Mouse (Mus musculus): ENCODE results near the gene Ccdc88b.

The Ccdc88b gene

DNA sequence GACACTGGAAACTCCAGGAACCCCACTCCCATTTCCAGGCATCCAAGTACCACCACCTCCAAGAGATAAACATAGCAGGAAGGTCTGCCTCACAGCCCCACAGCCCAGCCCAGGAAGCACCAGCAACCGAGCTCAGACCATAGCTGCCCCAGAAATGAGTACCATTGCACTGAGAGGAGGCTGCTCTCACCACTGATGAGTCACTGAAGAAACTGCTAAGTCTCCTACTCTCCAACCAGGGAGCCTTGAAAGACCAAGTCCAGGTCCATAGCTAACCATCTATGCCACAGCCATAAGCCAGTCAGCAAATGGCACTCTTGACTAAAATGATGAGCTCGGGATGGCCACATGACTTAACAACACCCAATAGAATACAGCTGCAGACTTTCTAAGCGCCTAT lies 31.4 kb downstream of the Ccdc88b start:
- DNase-seq (ENCODE audit: low spot score), result no peak

DNA sequence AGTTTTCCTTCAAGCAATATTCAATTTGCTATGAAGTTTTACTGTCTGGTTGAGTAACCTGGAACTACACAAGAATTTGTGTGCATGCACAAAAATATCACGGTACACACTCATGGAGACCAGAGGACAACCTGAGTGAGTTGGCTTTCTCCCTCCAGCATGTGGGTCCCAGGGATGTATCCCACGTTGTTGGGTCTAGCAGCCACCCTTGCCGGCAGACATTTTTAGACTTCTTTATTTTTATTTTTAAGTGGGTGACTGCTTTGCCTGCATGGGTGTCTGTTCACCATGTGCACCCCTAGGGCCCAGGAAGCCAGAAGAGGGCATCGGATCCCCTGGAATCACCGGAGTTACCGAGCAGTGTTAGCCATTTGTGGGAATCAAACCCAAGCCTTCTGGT lies 32.6 kb downstream of the Ccdc88b start:
- DNase-seq (ENCODE audit: low spot score), result no peak

DNA sequence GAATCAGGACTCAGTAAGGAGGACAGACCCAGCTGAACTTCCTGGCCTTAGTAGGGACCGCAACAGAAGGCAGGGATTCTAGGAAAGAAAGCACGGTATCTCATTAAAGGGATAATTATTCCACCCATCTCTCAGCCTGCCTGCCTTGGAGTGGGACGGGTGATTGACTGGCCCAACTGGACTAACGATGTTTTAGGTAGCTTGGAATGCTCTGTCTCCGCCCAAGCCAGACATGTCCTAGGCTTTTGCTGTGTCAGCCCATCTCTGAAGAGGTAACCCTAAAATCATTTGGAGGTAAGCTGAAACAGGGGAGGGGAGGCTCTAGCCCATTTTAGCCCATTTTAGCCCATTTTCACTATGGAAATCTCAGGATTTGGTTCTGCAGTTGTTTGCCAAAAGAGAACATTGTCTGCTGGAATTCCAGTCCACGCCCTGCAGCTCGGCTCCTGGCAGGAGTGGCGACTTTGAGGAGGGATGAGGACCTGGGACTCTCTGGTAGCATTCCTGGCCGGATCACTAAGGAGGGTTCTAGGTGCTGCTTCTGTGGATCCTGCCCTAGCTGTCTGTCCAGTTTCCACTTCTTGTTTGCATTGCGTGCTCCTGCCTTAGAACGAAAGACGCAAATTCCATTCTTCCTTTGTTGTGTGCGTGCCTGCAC lies 37.3 kb downstream of the Ccdc88b start:
- no peak for DNase-seq (ENCODE audit: low spot score)

DNA sequence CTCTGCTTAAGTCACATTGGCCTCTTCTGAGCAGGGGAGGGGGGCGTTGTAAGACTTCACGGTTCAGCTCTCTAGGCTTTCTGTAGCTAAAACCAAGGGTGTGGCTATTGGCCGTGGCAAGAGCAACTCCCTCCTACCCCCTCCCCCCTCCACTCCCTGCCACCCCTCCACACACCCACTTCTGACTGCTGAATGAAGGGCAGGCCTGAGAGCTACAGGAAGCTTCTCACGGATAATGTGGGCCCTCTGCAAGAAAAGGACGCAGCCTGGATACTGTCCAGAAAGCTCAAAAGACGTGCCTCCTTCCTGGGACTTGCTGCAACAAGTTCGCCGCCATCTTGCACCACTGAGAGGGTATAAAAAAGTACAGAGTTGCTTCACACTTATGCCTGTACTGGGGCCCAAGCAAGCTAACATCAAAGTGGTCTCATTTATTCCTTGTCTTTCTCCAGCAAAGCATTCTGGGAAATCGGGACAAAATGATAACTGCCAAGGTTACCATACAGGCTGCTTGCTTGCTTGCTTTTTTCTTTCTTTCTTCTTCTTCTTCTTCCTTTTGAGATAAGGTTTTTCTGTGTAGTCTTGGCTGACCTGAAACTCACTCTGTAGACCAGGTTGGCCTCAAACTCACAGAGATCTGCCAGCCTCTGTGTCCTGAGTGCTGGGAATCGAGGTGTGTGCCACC lies 38.7 kb downstream of the Ccdc88b start:
- no peak for DNase-seq (ENCODE audit: low spot score)

DNA sequence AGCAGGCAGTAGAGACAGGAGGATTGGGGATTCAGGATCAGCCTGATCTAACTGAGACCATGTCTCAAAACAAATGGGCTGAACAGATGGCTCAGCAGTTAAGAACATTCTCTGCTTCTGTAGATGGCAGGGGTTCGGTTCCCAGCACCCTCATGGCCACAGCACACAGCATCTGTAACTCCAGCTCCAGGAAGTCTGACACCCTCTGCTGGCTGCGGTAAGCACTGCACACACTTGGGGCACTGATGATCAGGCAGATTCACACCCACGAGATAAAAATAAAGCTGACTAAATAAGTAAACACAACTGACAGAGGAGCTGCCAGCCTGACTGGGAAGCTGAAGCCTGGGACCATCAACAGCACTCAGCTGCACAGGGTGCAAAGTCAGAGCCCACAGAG lies 43.1 kb downstream of the Ccdc88b start:
- DNase-seq (ENCODE audit: low spot score), result no peak

DNA sequence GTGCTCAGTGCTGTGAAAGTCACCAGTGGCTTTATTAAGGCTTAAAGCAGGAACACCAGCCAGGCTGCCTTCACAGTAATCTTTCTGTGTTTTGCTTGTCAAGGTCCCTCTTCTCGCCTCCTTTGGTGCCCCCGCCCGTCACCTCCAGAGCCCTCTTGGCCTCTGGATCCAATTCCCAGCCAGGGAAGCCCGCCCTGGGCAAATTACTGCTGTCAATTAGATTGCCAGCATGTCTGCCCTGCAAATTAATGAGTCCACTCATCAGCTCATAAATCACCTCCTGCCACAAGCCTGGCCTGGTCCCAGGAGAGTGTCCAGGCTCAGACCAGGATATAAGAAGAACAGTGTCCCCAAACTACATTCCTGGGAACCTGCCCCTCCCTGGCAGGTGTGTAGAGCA lies 43.6 kb downstream of the Ccdc88b start:
- DNase-seq (ENCODE audit: low spot score), result no peak
